Mouse (Mus musculus): Measurements from ENCODE around the gene Tshr. TPM values are rescaled to one million over a fixed set of nuclear protein-coding genes. Genes with fewer than 3 reads are reported as not detected.

The Tshr gene
- polyA plus RNA-seq, 1 experiment from 2014 or later = 0.13 TPM

DNA sequence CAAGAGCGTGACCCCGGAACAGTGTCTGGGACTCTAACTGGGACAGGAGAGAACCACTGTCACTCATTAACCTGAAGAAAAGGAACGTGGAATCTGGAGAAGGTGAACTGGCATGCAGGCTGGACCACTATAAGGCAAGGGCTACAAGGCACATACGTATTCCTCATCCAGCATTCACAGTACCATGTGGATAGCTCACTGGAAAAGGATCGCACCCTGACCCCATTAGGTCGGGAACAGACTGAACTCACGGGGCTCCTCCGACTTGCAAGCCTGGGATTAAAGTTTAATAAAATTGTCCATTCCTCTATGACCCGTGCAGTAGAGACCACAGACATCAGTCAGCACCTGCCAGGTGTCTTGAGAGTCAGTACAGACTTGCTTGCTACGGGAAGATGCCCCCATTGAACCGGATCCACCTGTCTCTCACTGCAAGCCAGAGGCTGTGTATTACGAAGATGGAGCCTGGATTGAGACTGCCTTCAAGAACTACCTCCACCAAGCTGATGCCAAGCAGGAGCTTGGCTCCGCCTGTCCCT is 97.9 kb downstream of the Tshr start:
- ATAC-seq (ENCODE audit: insufficient number of reproducible peaks, low FRiP score, low TSS enrichment, low read depth) = no peak
- WGBS = 90% methylated on average over 13 of the region's 13 CpGs
- H3K9ac ChIP-seq (ENCODE audit: low read length) = no peak overlapping the region
- H3K27ac ChIP-seq (replicated peaks; ENCODE audit: low read depth, low read length) = no peak overlapping the region
- no peak overlapping the region for H3K4me3 ChIP-seq (ENCODE audit: low read depth, low read length)
- no peak for DNase-seq (ENCODE audit: low spot score)
- no peaks in the 10 kb centered on the region for H3K27me3 ChIP-seq (ENCODE audit: control insufficient read depth, insufficient read depth, low read length)
- H3K4me2 ChIP-seq (ENCODE audit: low read depth, severe bottlenecking) = no peak overlapping the region
- no peaks in the 10 kb centered on the region for H3K9me3 ChIP-seq (ENCODE audit: control insufficient read depth, low read length)
- no peaks in the 10 kb centered on the region for H3K4me1 ChIP-seq (ENCODE audit: control insufficient read depth, insufficient read depth, low read length)
- H3K36me3 ChIP-seq (ENCODE audit: control insufficient read depth, insufficient read depth, low read length) = no peaks in the 10 kb centered on the region

DNA sequence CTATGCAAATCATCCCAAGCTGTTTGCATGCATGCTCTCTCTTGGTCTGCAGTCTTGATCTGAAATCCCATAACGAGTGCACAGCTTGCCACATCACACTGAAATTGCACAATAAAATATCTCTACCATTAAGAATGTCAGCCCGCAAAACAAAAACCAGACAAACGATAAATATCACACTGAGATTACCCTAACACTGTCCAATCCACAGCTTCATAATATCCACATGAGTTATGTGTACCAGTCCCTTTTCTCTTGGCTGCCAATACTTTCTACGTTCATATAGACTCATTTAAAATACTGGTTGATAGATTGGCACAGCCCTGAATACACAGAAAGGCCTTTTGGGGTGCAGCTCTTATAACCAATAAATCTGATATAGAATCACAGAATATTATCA is 102.0 kb downstream of the Tshr start:
- no peaks in the 10 kb centered on the region for H3K4me1 ChIP-seq (ENCODE audit: control insufficient read depth, insufficient read depth, low read length)
- no peak overlapping the region for H3K4me2 ChIP-seq (ENCODE audit: low read depth, severe bottlenecking)
- WGBS = 86% methylated on average over 4 of the region's 4 CpGs
- H3K9ac ChIP-seq (ENCODE audit: low read length) = no peak overlapping the region
- H3K4me3 ChIP-seq (ENCODE audit: low read depth, low read length) = no peak overlapping the region
- H3K36me3 ChIP-seq (ENCODE audit: control insufficient read depth, insufficient read depth, low read length) = no peaks in the 10 kb centered on the region
- DNase-seq (ENCODE audit: low spot score) (no peak), ATAC-seq (ENCODE audit: insufficient number of reproducible peaks, low FRiP score, low TSS enrichment, low read depth) (no peak)
- H3K27me3 ChIP-seq (ENCODE audit: control insufficient read depth, insufficient read depth, low read length) = no peaks in the 10 kb centered on the region
- no peak overlapping the region for H3K27ac ChIP-seq (replicated peaks; ENCODE audit: low read depth, low read length)
- H3K9me3 ChIP-seq (ENCODE audit: control insufficient read depth, low read length) = no peaks in the 10 kb centered on the region

DNA sequence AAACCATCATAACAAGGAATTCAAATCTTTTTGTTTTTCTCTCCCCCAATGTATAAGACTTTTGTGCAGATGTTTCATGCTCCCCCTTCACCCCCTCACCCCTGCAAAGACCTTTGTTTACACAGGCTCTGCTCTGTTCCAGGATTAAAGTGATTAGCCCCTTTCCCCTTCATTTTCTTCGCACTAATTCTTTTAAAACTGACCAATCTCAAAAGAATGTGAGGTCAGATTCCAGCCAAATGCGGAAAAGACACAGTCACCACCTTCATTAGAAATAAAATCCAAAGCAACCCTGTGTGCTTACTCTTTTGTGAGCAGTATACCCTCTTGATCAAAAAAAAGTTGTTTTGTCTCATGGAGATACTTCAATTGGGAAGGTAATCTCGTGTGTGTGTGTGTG is 104.0 kb downstream of the Tshr start:
- Histone ChIP-seq H3K36me3 (ENCODE audit: control insufficient read depth, insufficient read depth, low read length) (no peaks in the 10 kb centered on the region), H3K9me3 (ENCODE audit: control insufficient read depth, low read length) (no peaks in the 10 kb centered on the region), H3K4me2 (ENCODE audit: low read depth, severe bottlenecking) (no peak overlapping the region), H3K9ac (ENCODE audit: low read length) (no peak overlapping the region), H3K27me3 (ENCODE audit: control insufficient read depth, insufficient read depth, low read length) (no peaks in the 10 kb centered on the region), H3K27ac (replicated peaks; ENCODE audit: low read depth, low read length) (no peak overlapping the region), H3K4me3 (ENCODE audit: low read depth, low read length) (no peak overlapping the region), H3K4me1 (ENCODE audit: control insufficient read depth, insufficient read depth, low read length) (no peaks in the 10 kb centered on the region)
- no peak for DNase-seq (ENCODE audit: low spot score)
- 61% methylated on average over 3 of the region's 3 CpGs for WGBS
- ATAC-seq (ENCODE audit: insufficient number of reproducible peaks, low FRiP score, low TSS enrichment, low read depth) = no peak

- no peak overlapping the region for H3K27ac ChIP-seq (replicated peaks; ENCODE audit: low read depth, low read length)
- no peaks in the 10 kb centered on the region for H3K27me3 ChIP-seq (ENCODE audit: control insufficient read depth, insufficient read depth, low read length)
- DNase-seq (ENCODE audit: low spot score) (no peak), ATAC-seq (ENCODE audit: insufficient number of reproducible peaks, low FRiP score, low TSS enrichment, low read depth) (no peak)
- no peak overlapping the region for H3K9ac ChIP-seq (ENCODE audit: low read length)
- no peaks in the 10 kb centered on the region for H3K9me3 ChIP-seq (ENCODE audit: control insufficient read depth, low read length)
- H3K4me3 ChIP-seq (ENCODE audit: low read depth, low read length) = no peak overlapping the region
- no peak overlapping the region for H3K4me2 ChIP-seq (ENCODE audit: low read depth, severe bottlenecking)
- 0 out of 2 replicates have a peak, but pooled peaks cover 2% of the 10 kb centered on the region for H3K4me1 ChIP-seq (ENCODE audit: control insufficient read depth, insufficient read depth, low read length)
- WGBS = 57% methylated on average over 11 of the region's 11 CpGs
- no peaks in the 10 kb centered on the region for H3K36me3 ChIP-seq (ENCODE audit: control insufficient read depth, insufficient read depth, low read length)
Observed at GRCm38 (mm10) chr12:91495497-91496225, 111.3 kb downstream of the Tshr start.

GRCm38 (mm10) chr12:91496226-91496558 is 111.8 kb downstream of the Tshr start:
- no peak overlapping the region for H3K27ac ChIP-seq (replicated peaks; ENCODE audit: low read depth, low read length)
- no peak overlapping the region for H3K4me3 ChIP-seq (ENCODE audit: low read depth, low read length)
- H3K27me3 ChIP-seq (ENCODE audit: control insufficient read depth, insufficient read depth, low read length) = no peaks in the 10 kb centered on the region
- ATAC-seq (ENCODE audit: insufficient number of reproducible peaks, low FRiP score, low TSS enrichment, low read depth) = no peak
- no peak overlapping the region for H3K9ac ChIP-seq (ENCODE audit: low read length)
- H3K9me3 ChIP-seq (ENCODE audit: control insufficient read depth, low read length) = no peaks in the 10 kb centered on the region
- WGBS = 58% methylated on average over 3 of the region's 3 CpGs
- no peaks in the 10 kb centered on the region for H3K36me3 ChIP-seq (ENCODE audit: control insufficient read depth, insufficient read depth, low read length)
- no peak overlapping the region for H3K4me2 ChIP-seq (ENCODE audit: low read depth, severe bottlenecking)
- 0 out of 2 replicates have a peak, but pooled peaks cover 2% of the 10 kb centered on the region for H3K4me1 ChIP-seq (ENCODE audit: control insufficient read depth, insufficient read depth, low read length)
- no peak for DNase-seq (ENCODE audit: low spot score)

GRCm38 (mm10) chr12:91500475-91500874 is 116.1 kb downstream of the Tshr start:
- no peak overlapping the region for H3K4me2 ChIP-seq (ENCODE audit: low read depth, severe bottlenecking)
- H3K4me1 ChIP-seq (ENCODE audit: control insufficient read depth, insufficient read depth, low read length) = 0 out of 2 replicates have a peak, but pooled peaks cover 2% of the 10 kb centered on the region
- no peak overlapping the region for H3K9ac ChIP-seq (ENCODE audit: low read length)
- ATAC-seq (ENCODE audit: insufficient number of reproducible peaks, low FRiP score, low TSS enrichment, low read depth) (no peak), DNase-seq (ENCODE audit: low spot score) (no peak)
- no peak overlapping the region for H3K27ac ChIP-seq (replicated peaks; ENCODE audit: low read depth, low read length)
- H3K4me3 ChIP-seq (ENCODE audit: low read depth, low read length) = no peak overlapping the region
- 89% methylated on average over 2 of the region's 2 CpGs for WGBS
- H3K27me3 ChIP-seq (ENCODE audit: control insufficient read depth, insufficient read depth, low read length) = no peaks in the 10 kb centered on the region
- H3K36me3 ChIP-seq (ENCODE audit: control insufficient read depth, insufficient read depth, low read length) = no peaks in the 10 kb centered on the region
- H3K9me3 ChIP-seq (ENCODE audit: control insufficient read depth, low read length) = no peaks in the 10 kb centered on the region

- H3K36me3 ChIP-seq (ENCODE audit: control insufficient read depth, insufficient read depth, low read length) = no peaks in the 10 kb centered on the region
- H3K27me3 ChIP-seq (ENCODE audit: control insufficient read depth, insufficient read depth, low read length) = no peaks in the 10 kb centered on the region
- no peak overlapping the region for H3K4me2 ChIP-seq (ENCODE audit: low read depth, severe bottlenecking)
- no peak overlapping the region for H3K27ac ChIP-seq (replicated peaks; ENCODE audit: low read depth, low read length)
- H3K9me3 ChIP-seq (ENCODE audit: control insufficient read depth, low read length) = no peaks in the 10 kb centered on the region
- WGBS = 85% methylated on average over 3 of the region's 3 CpGs
- ATAC-seq (ENCODE audit: insufficient number of reproducible peaks, low FRiP score, low TSS enrichment, low read depth) = no peak
- no peak overlapping the region for H3K4me3 ChIP-seq (ENCODE audit: low read depth, low read length)
- no peaks in the 10 kb centered on the region; the same call in 1 of the 2 replicates for H3K4me1 ChIP-seq (ENCODE audit: control insufficient read depth, insufficient read depth, low read length)
- no peak overlapping the region for H3K9ac ChIP-seq (ENCODE audit: low read length)
- DNase-seq (ENCODE audit: low spot score) = no peak
Observed at GRCm38 (mm10) chr12:91511766-91512165, 127.4 kb downstream of the Tshr start.

GRCm38 (mm10) chr12:91513980-91514379 is 129.6 kb downstream of the Tshr start:
- no peak for ATAC-seq (ENCODE audit: insufficient number of reproducible peaks, low FRiP score, low TSS enrichment, low read depth)
- H3K9me3 ChIP-seq (ENCODE audit: control insufficient read depth, low read length) = no peaks in the 10 kb centered on the region
- 88% methylated on average over 6 of the region's 6 CpGs for WGBS

More at GRCm38 (mm10) chr12:91513980-91514379, 129.6 kb downstream of the Tshr start:
- Histone ChIP-seq H3K27ac (replicated peaks; ENCODE audit: low read depth, low read length) (no peak overlapping the region), H3K4me3 (ENCODE audit: low read depth, low read length) (no peak overlapping the region), H3K36me3 (ENCODE audit: control insufficient read depth, insufficient read depth, low read length) (no peaks in the 10 kb centered on the region), H3K4me2 (ENCODE audit: low read depth, severe bottlenecking) (no peak overlapping the region), H3K9ac (ENCODE audit: low read length) (no peak overlapping the region), H3K27me3 (ENCODE audit: control insufficient read depth, insufficient read depth, low read length) (no peaks in the 10 kb centered on the region), H3K4me1 (ENCODE audit: control insufficient read depth, insufficient read depth, low read length) (peaks cover 4% of the 10 kb centered on the region)
- DNase-seq (ENCODE audit: low spot score) = no peak

Data from limb, embryonic 11.5 days (tissue).